Mouse (Mus musculus) liver, embryonic 14.5 days (tissue): ENCODE data around the gene Inpp4b.

Experiments used
- CTCF ChIP-seq: IDR thresholded peaks from 2 replicates; pipeline ENCODE4 v1.5.1; 2016; ENCODE audit warnings: antibody characterized with exemption, low read depth, control low read depth
- EP300 ChIP-seq: IDR thresholded peaks from 2 replicates; pipeline ENCODE4 v1.6.1; 2016; ENCODE audit warnings: antibody characterized with exemption, low read depth

DNA sequence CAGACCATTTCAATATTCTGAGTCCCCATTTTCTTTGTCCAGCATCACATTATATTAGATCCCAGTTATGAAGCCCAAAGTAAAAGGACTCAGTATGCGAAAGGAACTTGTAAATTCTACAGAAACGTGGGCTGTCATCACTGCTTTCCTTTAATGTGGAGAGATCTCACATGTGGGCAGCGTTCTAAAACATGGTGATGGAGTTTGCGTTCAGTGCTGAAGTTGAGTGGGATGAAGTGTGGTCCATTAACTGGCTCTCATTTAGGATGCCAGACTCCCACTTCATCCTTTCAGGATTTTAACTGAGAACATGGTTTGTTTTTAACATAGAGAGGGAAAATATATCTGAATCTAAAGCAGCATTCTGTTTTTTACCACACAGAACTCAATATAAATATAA lies 57.1 kb downstream of the Inpp4b start:
- TF ChIP-seq CTCF (no peak), EP300 (no peak)
